Mouse (Mus musculus) induced T-regulatory cell, adult 2 months (primary cell): ENCODE results near the gene Gm8127.
"Not testable (repeated sequence)": the region's sequence is repeated elsewhere in the genome, so short reads cannot be mapped to it uniquely, and the experiment has no call there.

Experiments
- DNase-seq: peaks from one replicate; pipeline ENCODE4 v3.0.0-alpha.2; 2012; ENCODE audit warnings: low read depth

The Gm8127 gene

GRCm38 (mm10) chr14:43293503-43293902 is at the start of gene Gm8127:
Gene Gm8127 (minus strand): TSS chr14:43293832.
- DNase-seq: not testable (repeated sequence)

- not testable (repeated sequence) for DNase-seq
These were observed 44.0 kb upstream of the Gm8127 start for GRCm38 (mm10) chr14:43337646-43338045.

- DNase-seq: not testable (repeated sequence)
These were observed 37.8 kb upstream of the Gm8127 start for GRCm38 (mm10) chr14:43331362-43331880.

GRCm38 (mm10) chr14:43328603-43329002 is 35.0 kb upstream of the Gm8127 start:
- not testable (repeated sequence) for DNase-seq

GRCm38 (mm10) chr14:43319516-43319915 is 25.9 kb upstream of the Gm8127 start:
- not testable (repeated sequence) for DNase-seq

GRCm38 (mm10) chr14:43278681-43279080 is 15.0 kb downstream of the Gm8127 start:
- DNase-seq: not testable (repeated sequence)

GRCm38 (mm10) chr14:43278146-43278545 is 15.5 kb downstream of the Gm8127 start:
- not testable (repeated sequence) for DNase-seq

- DNase-seq: not testable (repeated sequence)
These were observed 16.2 kb downstream of the Gm8127 start for GRCm38 (mm10) chr14:43277468-43277867.

- not testable (repeated sequence) for DNase-seq
These were observed 17.9 kb downstream of the Gm8127 start for GRCm38 (mm10) chr14:43275752-43276151.

- DNase-seq: not testable (repeated sequence)
These were observed 18.6 kb downstream of the Gm8127 start, which contains the start of gene Gm9732 for GRCm38 (mm10) chr14:43274986-43275511. Gene Gm9732 (plus strand): TSS chr14:43275036.

GRCm38 (mm10) chr14:43273161-43273560 is 20.5 kb downstream of the Gm8127 start:
- not testable (repeated sequence) for DNase-seq

GRCm38 (mm10) chr14:43269211-43269610 is 24.4 kb downstream of the Gm8127 start:
- DNase-seq: not testable (repeated sequence)

- not testable (repeated sequence) for DNase-seq
These were observed 25.0 kb downstream of the Gm8127 start for GRCm38 (mm10) chr14:43268521-43269084.

- DNase-seq: not testable (repeated sequence)
These were observed 30.2 kb downstream of the Gm8127 start for GRCm38 (mm10) chr14:43263421-43263820.

GRCm38 (mm10) chr14:43258349-43258748 is 35.3 kb downstream of the Gm8127 start, which contains the start of gene Gm8126:
Gene Gm8126 (plus strand): TSS chr14:43258649.
- not testable (repeated sequence) for DNase-seq

- not testable (repeated sequence) for DNase-seq
These were observed 37.1 kb downstream of the Gm8127 start for GRCm38 (mm10) chr14:43256511-43256910.

GRCm38 (mm10) chr14:43250549-43251253 is 42.9 kb downstream of the Gm8127 start:
- DNase-seq: not testable (repeated sequence)

- DNase-seq: not testable (repeated sequence)
These were observed 43.9 kb downstream of the Gm8127 start for GRCm38 (mm10) chr14:43249611-43250170.
